Mouse (Mus musculus): ENCODE results near the gene Eif1. TPM values are rescaled to one million over a fixed set of nuclear protein-coding genes. Genes with fewer than 3 reads are reported as not detected.
"Not testable (repeated sequence)": the region's sequence is repeated elsewhere in the genome, so short reads cannot be mapped to it uniquely, and the experiment has no call there.

Eif1 gene
- polyA plus RNA-seq, 2 experiments = 342 to 1,886 TPM

GRCm38 (mm10) chr11:100356819-100357211 lies 37.1 kb downstream of the Eif1 start:
- no peaks in the 10 kb centered on the region for H3K36me3 ChIP-seq (ENCODE audit: control insufficient read depth, insufficient read depth, low read length)
- DNase-seq (ENCODE audit: low spot score) (no peak), ATAC-seq (ENCODE audit: low FRiP score, low read depth) (no peak)
- peak overlapping the region; percentile 92 for H3K4me2 ChIP-seq (replicated peaks; ENCODE audit: low read depth, low read length, severe bottlenecking)
- no peak for TF ChIP-seq POLR2A (IDR thresholded peaks at IDR 0.05; ENCODE audit: borderline replicate concordance, extremely low read depth, insufficient read depth, insufficient read length)
- peaks cover 51% of the 10 kb centered on the region for H3K27me3 ChIP-seq (ENCODE audit: control insufficient read depth, insufficient read depth, low read length)
- 28% methylated on average over 9 of the region's 9 CpGs for WGBS
- H3K9ac ChIP-seq (ENCODE audit: low read depth, low read length, severe bottlenecking) = no peak overlapping the region
- H3K9me3 ChIP-seq (ENCODE audit: control insufficient read depth, low read length) = no peaks in the 10 kb centered on the region
- H3K4me3 ChIP-seq (replicated peaks; ENCODE audit: low read length) = peak overlapping the region; percentile 51
- no peak overlapping the region for H3K27ac ChIP-seq (replicated peaks; ENCODE audit: low read depth, low read length)
- peaks cover 4% of the 10 kb centered on the region; the same call in 1 of the 2 replicates for H3K4me1 ChIP-seq (ENCODE audit: control insufficient read depth, insufficient read depth, low read length)

DNA sequence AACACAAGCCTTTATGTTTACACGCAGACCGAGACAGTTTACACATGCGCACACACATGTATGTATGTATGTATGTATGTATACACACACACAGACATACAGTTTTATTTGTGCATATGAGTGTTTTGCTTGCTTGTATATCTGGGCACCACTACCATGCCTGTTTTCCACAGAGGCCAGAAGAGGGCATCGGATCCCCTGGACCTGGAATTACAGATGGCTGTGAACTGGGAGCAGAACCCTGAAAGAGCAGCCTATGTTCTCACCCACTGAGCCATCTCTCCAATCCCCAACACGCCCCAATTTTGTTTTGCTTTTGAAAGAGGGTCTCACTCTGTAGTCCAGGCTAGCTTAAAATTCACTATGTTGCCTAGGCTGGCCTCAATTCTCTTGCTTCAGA lies 37.7 kb downstream of the Eif1 start:
- H3K27me3 ChIP-seq (ENCODE audit: control insufficient read depth, insufficient read depth, low read length) = peaks cover 51% of the 10 kb centered on the region
- no peak overlapping the region for H3K27ac ChIP-seq (replicated peaks; ENCODE audit: low read depth, low read length)
- H3K9me3 ChIP-seq (ENCODE audit: control insufficient read depth, low read length) = no peaks in the 10 kb centered on the region
- ATAC-seq (ENCODE audit: low FRiP score, low read depth) = no peak
- no peaks in the 10 kb centered on the region for H3K36me3 ChIP-seq (ENCODE audit: control insufficient read depth, insufficient read depth, low read length)
- peaks cover 4% of the 10 kb centered on the region; the same call in 1 of the 2 replicates for H3K4me1 ChIP-seq (ENCODE audit: control insufficient read depth, insufficient read depth, low read length)
- H3K4me2 ChIP-seq (replicated peaks; ENCODE audit: low read depth, low read length, severe bottlenecking) = no peak overlapping the region
- no peak overlapping the region for H3K4me3 ChIP-seq (replicated peaks; ENCODE audit: low read length)
- WGBS = 56% methylated on average over 5 of the region's 5 CpGs
- no peak for DNase-seq (ENCODE audit: low spot score)
- TF ChIP-seq POLR2A (IDR thresholded peaks at IDR 0.05; ENCODE audit: borderline replicate concordance, extremely low read depth, insufficient read depth, insufficient read length) = no peak
- H3K9ac ChIP-seq (ENCODE audit: low read depth, low read length, severe bottlenecking) = no peak overlapping the region

GRCm38 (mm10) chr11:100360175-100360574 lies 40.5 kb downstream of the Eif1 start:
- H3K9ac ChIP-seq (ENCODE audit: low read depth, low read length, severe bottlenecking) = no peak overlapping the region
- no peak for ATAC-seq (ENCODE audit: low FRiP score, low read depth)
- 78% methylated on average over 6 of the region's 6 CpGs for WGBS
- H3K27me3 ChIP-seq (ENCODE audit: control insufficient read depth, insufficient read depth, low read length) = peaks cover 30% of the 10 kb centered on the region
- no peak for TF ChIP-seq POLR2A (IDR thresholded peaks at IDR 0.05; ENCODE audit: borderline replicate concordance, extremely low read depth, insufficient read depth, insufficient read length)
- H3K36me3 ChIP-seq (ENCODE audit: control insufficient read depth, insufficient read depth, low read length) = no peaks in the 10 kb centered on the region
- no peak overlapping the region for H3K4me3 ChIP-seq (replicated peaks; ENCODE audit: low read length)
- no peak overlapping the region for H3K27ac ChIP-seq (replicated peaks; ENCODE audit: low read depth, low read length)
- no peaks in the 10 kb centered on the region for H3K9me3 ChIP-seq (ENCODE audit: control insufficient read depth, low read length)
- H3K4me1 ChIP-seq (ENCODE audit: control insufficient read depth, insufficient read depth, low read length) = peaks cover under 1% of the 10 kb centered on the region; the same call in 1 of the 2 replicates
- no peak overlapping the region for H3K4me2 ChIP-seq (replicated peaks; ENCODE audit: low read depth, low read length, severe bottlenecking)
- DNase-seq (ENCODE audit: low spot score) = no peak

DNA sequence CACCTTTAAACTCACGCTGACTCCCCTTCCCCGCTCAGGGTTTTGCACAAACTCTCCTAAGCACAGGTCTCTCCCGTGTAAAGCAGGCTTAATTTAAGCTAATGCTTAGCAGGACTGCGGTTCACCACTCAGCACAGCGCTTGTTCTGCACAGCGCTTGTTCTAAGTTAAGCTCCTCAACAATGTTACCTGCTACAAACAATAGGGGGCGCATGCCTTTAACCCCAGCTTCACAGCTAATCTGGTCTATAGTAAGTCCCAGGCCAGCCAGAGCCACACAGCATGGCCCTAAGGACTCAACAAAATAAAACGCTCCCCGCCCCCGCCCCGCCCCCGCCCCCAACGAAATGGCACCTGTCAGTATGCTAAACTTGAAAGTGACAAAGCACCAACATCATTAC lies 41.4 kb downstream of the Eif1 start:
- H3K27ac ChIP-seq (replicated peaks; ENCODE audit: low read depth, low read length); H3K36me3 ChIP-seq (ENCODE audit: control insufficient read depth, insufficient read depth, low read length); H3K4me3 ChIP-seq (replicated peaks; ENCODE audit: low read length); H3K9me3 ChIP-seq (ENCODE audit: control insufficient read depth, low read length); H3K4me2 ChIP-seq (replicated peaks; ENCODE audit: low read depth, low read length, severe bottlenecking); H3K9ac ChIP-seq (ENCODE audit: low read depth, low read length, severe bottlenecking); ATAC-seq (ENCODE audit: low FRiP score, low read depth); DNase-seq (ENCODE audit: low spot score); H3K4me1 ChIP-seq (ENCODE audit: control insufficient read depth, insufficient read depth, low read length): not testable (repeated sequence)
- no CpG with 5 or more reads among the region's 13 CpGs for WGBS
- H3K27me3 ChIP-seq (ENCODE audit: control insufficient read depth, insufficient read depth, low read length) = peaks cover 21% of the 10 kb centered on the region

DNA sequence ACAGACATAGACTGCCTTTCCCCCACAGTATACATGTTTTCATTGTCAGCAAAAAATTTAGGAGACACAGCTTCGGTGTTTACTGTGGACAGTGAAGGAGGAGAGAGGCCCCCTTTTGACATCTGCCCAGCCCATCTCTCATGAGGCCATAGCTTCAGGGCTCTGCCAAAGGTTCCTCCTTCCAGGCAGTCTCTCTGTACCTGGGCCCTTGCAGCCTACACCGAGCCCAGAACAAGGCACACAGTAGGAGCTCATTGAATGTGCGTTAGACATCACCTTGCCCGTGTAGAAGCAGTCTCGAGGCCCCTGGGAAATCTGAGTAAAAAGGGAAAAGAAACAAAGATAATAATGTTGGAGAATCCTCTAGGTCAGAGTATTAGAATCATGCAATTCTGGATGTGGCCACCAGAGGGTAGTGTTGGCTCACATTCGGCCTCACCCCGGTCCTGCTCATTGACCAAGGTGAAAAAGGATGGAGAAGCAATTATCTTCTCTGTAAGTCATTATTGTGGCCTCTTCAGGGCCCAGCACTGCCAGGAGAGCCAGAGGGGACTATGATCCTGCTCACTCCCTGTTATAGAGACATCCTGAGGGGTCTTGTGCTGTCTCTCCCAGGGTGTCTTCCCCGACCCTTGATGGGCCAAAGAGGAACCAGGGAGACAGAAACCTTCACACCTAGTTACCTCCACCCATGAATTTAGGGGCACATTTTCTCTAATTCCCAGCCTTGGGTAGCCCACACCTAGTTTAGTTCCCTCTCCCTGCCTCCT lies 42.7 kb downstream of the Eif1 start:
- TF ChIP-seq POLR2A (IDR thresholded peaks at IDR 0.05; ENCODE audit: borderline replicate concordance, extremely low read depth, insufficient read depth, insufficient read length) = no peak
- Histone ChIP-seq H3K9me3 (ENCODE audit: control insufficient read depth, low read length) (no peaks in the 10 kb centered on the region), H3K36me3 (ENCODE audit: control insufficient read depth, insufficient read depth, low read length) (no peaks in the 10 kb centered on the region), H3K4me3 (replicated peaks; ENCODE audit: low read length) (no peak overlapping the region), H3K27ac (replicated peaks; ENCODE audit: low read depth, low read length) (no peak overlapping the region), H3K9ac (ENCODE audit: low read depth, low read length, severe bottlenecking) (no peak overlapping the region), H3K4me1 (ENCODE audit: control insufficient read depth, insufficient read depth, low read length) (no peaks in the 10 kb centered on the region), H3K4me2 (replicated peaks; ENCODE audit: low read depth, low read length, severe bottlenecking) (no peak overlapping the region), H3K27me3 (ENCODE audit: control insufficient read depth, insufficient read depth, low read length) (peaks cover 8% of the 10 kb centered on the region)
- ATAC-seq (ENCODE audit: low FRiP score, low read depth) (peak; percentile 45; the same call in 1 of the 2 replicates), DNase-seq (ENCODE audit: low spot score) (peak; percentile 80)
- 12% methylated on average over 8 of the region's 8 CpGs for WGBS
